Mouse (Mus musculus) olfactory bulb, adult 2 months (tissue): Measurements from ENCODE around the gene Dusp16.

ENCODE experiments used
- CTCF ChIP-seq: fragments of 200-500 bp; IDR thresholded peaks from 2 replicates; pipeline ENCODE4 v1.5.1; 2012; ENCODE audit warnings: low read depth, mild to moderate bottlenecking, low read length, moderate library complexity; ENCODE audit not compliant: insufficient read depth
- POLR2A ChIP-seq: fragments of 200-500 bp; IDR thresholded peaks from 2 replicates; pipeline ENCODE4 v1.6.1; 2012; ENCODE audit warnings: mild to moderate bottlenecking, low read depth, low read length, moderate library complexity; ENCODE audit not compliant: insufficient read depth

GRCm38 (mm10) chr6:134678037-134678436, 114.4 kb downstream of the Dusp16 start:
- TF ChIP-seq CTCF (no peak), POLR2A (no peak)
